Mouse (Mus musculus): ENCODE measurements at regions not wholly inside any gene's neighbourhood (a gene's known extent, or its start where the extent isn't known, plus 50 kb on each side); places are given as distances from the start of the nearest gene placed in this dataset.

GRCm38 (mm10) chr2:114828192-114828591, 173.4 kb upstream of the Dph6 start:
- no peak for DNase-seq (ENCODE audit: low spot score)

- no peak for DNase-seq (ENCODE audit: low spot score)
These were observed 180.9 kb upstream of the Dph6 start for GRCm38 (mm10) chr2:114835694-114836093.

GRCm38 (mm10) chr2:114843696-114844388, 189.1 kb upstream of the Dph6 start:
- no peak for DNase-seq (ENCODE audit: low spot score)

DNA sequence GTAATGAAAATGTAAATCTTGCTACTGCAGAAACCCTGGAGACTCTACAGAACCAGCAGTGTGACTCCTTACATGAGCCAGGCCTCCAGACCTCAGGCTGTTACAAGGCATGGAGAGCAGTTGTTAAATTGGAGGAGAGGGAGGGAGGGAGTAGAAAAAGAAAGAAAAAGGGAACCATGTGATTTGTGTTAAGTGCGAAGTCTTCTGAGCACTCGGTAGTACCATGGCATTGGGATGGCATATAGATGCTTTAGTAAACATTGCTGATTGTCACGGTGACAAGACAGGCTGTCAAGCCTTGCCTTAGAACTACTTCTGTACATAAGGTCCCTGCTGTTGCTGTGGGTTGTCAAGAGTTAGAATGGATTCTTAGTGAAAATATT, 189.6 kb upstream of the Dph6 start:
- no peak for DNase-seq (ENCODE audit: low spot score)

DNA sequence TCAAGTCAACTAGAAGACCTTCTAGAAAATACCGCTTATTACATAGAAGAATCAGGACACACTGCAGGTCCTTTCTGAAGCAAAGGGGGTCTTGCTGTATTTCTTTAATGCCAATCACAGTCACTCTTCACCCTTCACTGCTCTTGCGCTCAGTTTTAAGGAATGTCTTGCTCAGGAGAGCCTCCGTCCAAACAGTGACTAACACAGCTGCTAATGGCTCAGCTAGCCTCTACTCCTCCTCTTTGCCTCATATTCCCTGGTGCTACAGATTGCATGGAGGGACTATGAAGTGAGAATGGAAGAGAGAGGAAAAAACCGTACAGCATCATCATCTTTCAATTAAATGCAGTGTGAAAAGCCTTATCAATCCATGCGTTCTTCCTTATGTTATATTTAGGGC, 193.7 kb upstream of the Dph6 start:
- no peak for DNase-seq (ENCODE audit: low spot score)

GRCm38 (mm10) chr2:114848914-114849313, 194.2 kb upstream of the Dph6 start:
- DNase-seq (ENCODE audit: low spot score), result no peak

GRCm38 (mm10) chr2:114853715-114854530, 199.2 kb upstream of the Dph6 start:
- DNase-seq (ENCODE audit: low spot score), result peak; percentile 23

GRCm38 (mm10) chr2:114872272-114872671, 217.5 kb upstream of the Dph6 start:
- DNase-seq (ENCODE audit: low spot score), result no peak

DNA sequence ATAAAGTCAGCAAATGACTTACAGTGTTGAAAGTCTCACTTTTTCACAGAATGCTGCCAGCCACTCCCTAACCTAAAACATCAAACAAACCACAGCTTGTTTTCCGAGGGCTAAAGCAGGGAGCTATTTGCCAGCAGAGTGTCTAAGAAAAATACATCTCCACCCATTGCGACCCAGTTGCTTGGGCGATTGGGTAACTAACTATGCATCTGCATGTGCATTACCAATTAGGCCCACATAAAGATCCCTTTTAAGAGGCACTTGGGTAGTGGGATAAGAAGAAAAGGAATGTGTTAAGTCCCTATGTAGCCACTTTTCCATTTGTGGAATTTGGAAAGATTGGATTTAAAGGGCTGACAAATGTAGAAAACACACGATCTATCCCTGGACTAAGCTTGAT, 218.3 kb upstream of the Dph6 start:
- DNase-seq (ENCODE audit: low spot score), result no peak

- no peak for DNase-seq (ENCODE audit: low spot score)
These were observed 224.3 kb upstream of the Dph6 start for GRCm38 (mm10) chr2:114879084-114879483.

DNA sequence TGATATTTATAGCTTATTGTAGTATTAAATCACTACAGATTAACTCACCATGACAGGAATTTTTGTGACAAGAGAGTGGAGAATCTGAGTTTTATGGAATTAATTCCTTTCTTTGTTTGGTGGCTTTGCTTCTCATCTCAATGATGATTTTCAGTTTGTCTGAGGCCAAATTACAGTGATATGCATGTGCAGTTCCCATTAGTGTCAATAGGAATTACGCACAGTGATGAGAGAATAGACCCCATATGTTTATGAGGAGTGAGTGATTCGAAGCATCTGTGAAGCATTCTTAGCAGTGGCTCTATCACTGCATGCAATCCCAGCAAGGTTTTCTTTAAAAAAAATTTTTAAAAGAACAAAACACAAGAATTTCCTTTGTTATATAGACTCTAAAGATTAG, 225.0 kb upstream of the Dph6 start:
- no peak for DNase-seq (ENCODE audit: low spot score)

GRCm38 (mm10) chr2:114885734-114886260, 231.0 kb upstream of the Dph6 start:
- DNase-seq (ENCODE audit: low spot score), result no peak

DNA sequence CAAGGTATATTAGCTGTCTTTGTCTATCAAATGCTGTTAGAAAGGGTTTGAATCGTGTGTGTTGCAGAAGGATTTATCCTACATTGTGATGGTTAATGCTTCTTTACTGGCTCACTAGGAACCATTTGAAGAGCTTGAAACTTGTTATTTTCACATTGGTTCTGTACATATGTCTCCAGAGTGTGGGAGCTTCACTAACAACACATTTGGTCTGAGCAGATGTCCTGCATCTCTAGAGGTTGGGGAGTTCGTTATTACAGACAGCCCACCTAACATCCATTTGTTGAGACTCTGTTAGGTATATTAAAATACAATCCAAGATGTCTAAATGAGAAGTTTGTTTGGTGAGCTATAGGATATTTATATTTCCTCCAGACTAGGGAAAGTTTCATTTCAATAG, 244.0 kb upstream of the Dph6 start:
- DNase-seq (ENCODE audit: low spot score), result no peak

DNA sequence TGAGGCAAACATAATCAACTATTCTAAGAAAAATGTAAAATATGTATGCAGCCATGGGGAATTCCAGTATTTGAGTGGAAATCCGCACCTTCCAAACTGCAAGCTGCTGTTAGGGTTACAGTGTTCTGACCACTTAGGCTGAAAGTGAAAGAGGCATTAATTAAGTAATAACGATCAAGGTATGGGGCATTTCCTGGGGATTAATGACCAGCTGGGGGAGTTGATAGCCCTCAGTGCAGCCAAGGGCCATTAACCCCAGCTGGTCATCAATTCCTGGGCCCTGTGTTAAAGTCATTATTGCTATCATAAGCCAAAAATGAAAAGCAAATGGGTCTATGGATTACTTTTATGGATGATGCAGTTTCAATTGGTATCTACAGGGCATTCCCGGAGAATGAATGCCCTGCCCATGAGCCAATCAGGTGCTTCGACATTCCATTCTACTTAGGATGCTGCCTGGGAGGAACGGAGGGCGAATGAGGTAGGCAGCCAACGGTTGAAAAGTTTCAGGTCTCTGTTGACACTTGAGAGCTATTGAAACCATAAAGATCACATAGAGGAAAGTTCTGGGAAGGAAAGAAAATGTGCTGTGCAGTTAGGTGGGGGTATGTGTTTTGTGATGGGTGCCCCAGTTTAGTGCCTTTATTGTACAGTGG, 257.2 kb upstream of the Dph6 start:
- DNase-seq (ENCODE audit: low spot score), result no peak

DNA sequence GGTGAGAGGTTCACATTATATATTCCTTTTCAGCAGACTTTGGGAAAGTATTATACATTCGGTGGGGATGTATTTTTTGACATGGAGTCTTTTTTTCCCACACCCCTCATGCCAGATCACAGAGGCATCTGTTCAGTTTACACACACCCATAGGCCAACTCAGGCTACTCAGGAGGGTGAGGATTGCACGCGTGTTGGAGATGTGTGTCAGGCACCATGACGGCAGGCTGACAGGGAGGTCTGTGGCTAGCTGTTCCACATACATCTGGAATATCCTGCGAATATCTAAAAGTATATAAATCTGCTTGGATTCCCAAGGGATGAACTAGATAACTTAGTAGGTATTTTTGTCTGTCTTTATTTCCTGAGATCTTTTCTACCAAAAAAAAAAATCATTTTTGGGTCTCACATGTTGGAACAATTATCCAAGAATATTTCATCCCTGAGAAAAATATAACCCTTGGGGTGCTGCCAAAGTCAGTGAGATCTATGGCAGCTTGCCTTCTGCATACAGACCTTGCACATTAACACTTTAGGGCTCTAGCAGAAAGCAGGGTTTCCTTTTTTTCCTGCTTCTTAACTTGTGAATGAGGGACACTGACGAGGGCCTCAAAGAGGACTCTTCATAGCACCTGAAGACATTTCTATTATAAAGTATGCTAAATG, 260.4 kb upstream of the Dph6 start:
- DNase-seq (ENCODE audit: low spot score), result no peak

DNA sequence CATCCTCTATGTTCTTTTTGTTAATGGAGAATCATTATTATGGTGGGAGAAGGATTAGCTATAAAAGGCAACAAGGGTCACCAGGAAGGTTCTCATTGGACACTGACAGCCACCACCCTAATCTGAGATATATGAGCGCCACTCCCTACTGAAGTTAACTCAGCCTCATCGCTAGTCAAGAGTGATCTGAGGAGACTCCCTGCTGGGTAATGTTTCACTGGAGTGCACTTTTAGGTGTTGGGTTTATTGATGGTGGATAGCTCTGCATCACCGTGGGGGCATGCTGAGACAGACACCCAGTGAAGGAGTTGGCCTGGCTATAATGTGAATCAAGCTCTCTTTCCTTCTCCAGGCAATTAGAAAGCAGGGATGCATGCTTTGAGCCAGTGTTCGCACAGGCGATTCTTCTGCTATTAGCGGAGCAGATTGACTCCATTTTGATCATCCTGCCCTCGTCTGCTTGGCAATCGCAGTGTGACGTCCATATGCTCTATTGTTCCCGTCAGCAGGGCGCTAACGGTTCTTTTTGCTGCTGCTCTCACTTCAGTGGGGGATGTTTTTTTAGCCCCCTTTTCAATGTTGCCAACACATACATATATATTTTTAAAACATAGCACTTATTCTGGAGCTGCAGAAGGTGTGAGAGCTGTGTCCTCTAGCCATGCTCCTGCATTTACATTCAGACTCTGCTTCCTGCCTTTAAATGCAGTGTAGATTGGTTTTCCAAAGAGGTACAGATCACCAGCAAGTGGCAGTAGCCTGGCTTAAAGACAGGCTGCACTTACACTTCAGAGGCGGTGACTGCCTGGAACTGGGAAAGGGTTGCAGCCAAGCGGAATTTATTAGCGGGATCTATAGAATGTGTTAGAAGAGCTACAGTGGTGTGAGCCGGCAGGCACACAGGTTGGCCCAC, 263.9 kb upstream of the Dph6 start:
- DNase-seq (ENCODE audit: low spot score), result no peak

DNA sequence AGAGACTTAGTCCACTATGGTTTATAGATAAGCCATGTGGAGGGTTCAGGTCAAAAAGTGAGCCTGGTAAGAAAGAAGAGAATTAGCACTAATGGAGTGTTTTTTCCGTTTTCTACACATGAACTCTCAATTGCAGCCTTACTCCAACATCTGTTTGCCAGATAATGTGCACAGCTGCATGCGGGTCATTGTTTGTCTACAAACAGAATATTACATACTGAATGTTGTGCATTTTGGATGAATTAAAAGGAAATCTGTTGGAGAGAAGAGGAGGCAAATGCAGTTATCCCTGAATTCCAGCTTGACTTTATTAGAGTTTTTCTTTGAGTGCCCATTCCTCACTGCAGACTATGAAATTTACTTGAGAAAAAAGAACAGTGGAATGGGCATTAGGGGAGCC, 269.1 kb upstream of the Dph6 start:
- DNase-seq (ENCODE audit: low spot score), result no peak

GRCm38 (mm10) chr2:114935436-114935835, 280.7 kb upstream of the Dph6 start:
- no peak for DNase-seq (ENCODE audit: low spot score)

GRCm38 (mm10) chr2:114938416-114939147, 283.8 kb upstream of the Dph6 start:
- no peak for DNase-seq (ENCODE audit: low spot score)

GRCm38 (mm10) chr2:114966111-114966510, 311.3 kb upstream of the Dph6 start:
- DNase-seq (ENCODE audit: low spot score), result no peak
